Mouse (Mus musculus): ENCODE measurements around the gene Gm13697. TPM values are rescaled to one million over a fixed set of nuclear protein-coding genes. Genes with fewer than 3 reads are reported as not detected.

Gene Gm13697
- not detected in 2 replicates for polyA plus RNA-seq (2012)

GRCm38 (mm10) chr2:83984443-83984842, at the start of gene Gm13697:
TSS of gene Gm13697 (plus strand) at chr2:83984743.

GRCm38 (mm10) chr2:83940931-83941361, 43.6 kb upstream of the Gm13697 start, which contains the start of gene Zswim2:
TSS of gene Zswim2 (minus strand) at chr2:83941228.

GRCm38 (mm10) chr2:83955393-83955792, 29.1 kb upstream of the Gm13697 start, which contains the start of gene Gm13698:
TSS of gene Gm13698 (plus strand) at chr2:83955693.

GRCm38 (mm10) chr2:83961203-83961602, 23.3 kb upstream of the Gm13697 start, which contains the start of gene Gm13693:
TSS of gene Gm13693 (plus strand) at chr2:83961503.

GRCm38 (mm10) chr2:83967013-83967412, 17.5 kb upstream of the Gm13697 start, which contains the start of gene Gm13695:
TSS of gene Gm13695 (plus strand) at chr2:83967313.

GRCm38 (mm10) chr2:83972823-83973222, 11.7 kb upstream of the Gm13697 start, which contains the start of gene Gm13696:
TSS of gene Gm13696 (plus strand) at chr2:83973123.

GRCm38 (mm10) chr2:83978633-83979032, 5.9 kb upstream of the Gm13697 start, which contains the start of gene Gm13694:
TSS of gene Gm13694 (plus strand) at chr2:83978933.

GRCm38 (mm10) chr2:83990253-83990652, 5.7 kb downstream of the Gm13697 start, which contains the start of gene Gm13691:
TSS of gene Gm13691 (plus strand) at chr2:83990553.

Other genes starting within 250 kb of the Gm13697 start
- gene Fam171b, start 172.1 kb upstream of the Gm13697 start, polyA plus RNA-seq (2012), result not detected in 2 replicates
- not detected in 2 replicates for gene Zswim2, start 43.5 kb upstream of the Gm13697 start, polyA plus RNA-seq (2012)
- not detected in 2 replicates for gene Gm13698, start 29.1 kb upstream of the Gm13697 start, polyA plus RNA-seq (2012)
- gene Gm13693, start 23.2 kb upstream of the Gm13697 start, polyA plus RNA-seq (2012), result not detected in 2 replicates
- gene Gm13695, start 17.4 kb upstream of the Gm13697 start, polyA plus RNA-seq (2012), result not detected in 2 replicates
- not detected in 2 replicates for gene Gm13696, start 11.6 kb upstream of the Gm13697 start, polyA plus RNA-seq (2012)
- gene Gm13694, start 5.8 kb upstream of the Gm13697 start, polyA plus RNA-seq (2012), result not detected in 2 replicates
- not detected in 2 replicates for gene Gm13691, start 5.8 kb downstream of the Gm13697 start, polyA plus RNA-seq (2012)

Data from megakaryocyte-erythroid progenitor cell, adult 5 weeks (primary cell).